Mouse (Mus musculus) CH12F3 (cell line): ENCODE results near the gene Olfr1371.

Source experiments
- in situ Hi-C: fragments of 300-500 bp; cut with MboI; formaldehyde crosslinking; loops from 2 replicates; pipeline ENCODE4 v1.14.3; 2020; ENCODE audit warnings: low sequenced_read_pairs

Olfr1371 gene

GRCm38 (mm10) chr11:52213887-52214286 lies at the start of gene Olfr1371:
Olfr1371 (minus strand) TSS chr11:52213987.
- in situ Hi-C loops = no loop called here

DNA sequence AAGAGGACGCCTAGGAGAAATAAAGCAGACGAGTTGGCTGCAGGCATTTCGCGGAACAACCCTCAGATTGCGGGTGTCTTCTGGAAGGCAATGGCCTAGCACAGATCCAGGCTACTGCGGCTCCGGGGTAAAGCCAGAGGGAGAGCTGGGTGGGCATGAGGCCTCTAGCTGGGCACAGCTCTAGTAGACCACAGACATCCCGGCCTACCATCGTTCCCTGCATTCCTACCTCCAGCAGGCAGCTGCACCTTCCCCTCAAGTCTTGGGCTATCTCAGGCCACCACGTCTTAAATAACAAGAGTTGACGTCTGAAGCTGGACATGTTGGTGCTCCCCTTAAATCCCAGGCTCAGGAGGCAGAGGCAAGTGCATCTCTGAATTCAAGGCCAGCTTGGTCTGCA lies 48.6 kb upstream of the Olfr1371 start:
- in situ Hi-C loops = loop anchor here (5.0 kb wide), 1 partner anchor 80 kb away; no protein-coding TSS in a partner anchor

DNA sequence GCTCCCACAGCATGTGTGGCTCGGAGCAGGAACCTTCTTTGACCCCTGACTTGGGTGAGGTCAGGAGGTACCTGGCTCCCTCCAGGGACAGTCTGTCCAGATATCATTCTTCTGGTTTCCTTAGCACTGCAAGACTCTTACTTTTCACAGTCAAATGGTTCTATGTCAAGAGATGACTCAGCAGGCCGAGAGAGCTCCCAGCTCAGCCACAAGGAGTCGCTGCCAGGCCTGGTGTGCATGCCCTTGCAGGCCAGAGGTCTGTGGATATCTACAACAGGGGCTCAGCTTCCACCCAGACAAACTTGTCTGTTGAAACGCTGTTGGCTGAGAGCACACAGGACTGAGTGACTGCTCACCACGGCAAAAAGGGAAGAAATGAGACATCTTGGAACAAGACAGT lies 48.1 kb upstream of the Olfr1371 start:
- in situ Hi-C loops = loop anchor here (5.0 kb wide), 1 partner anchor 80 kb away; no protein-coding TSS in a partner anchor

GRCm38 (mm10) chr11:52260878-52261277 lies 47.1 kb upstream of the Olfr1371 start:
- in situ Hi-C loops = loop anchor here (5.0 kb wide), 1 partner anchor 81 kb away; no protein-coding TSS in a partner anchor

DNA sequence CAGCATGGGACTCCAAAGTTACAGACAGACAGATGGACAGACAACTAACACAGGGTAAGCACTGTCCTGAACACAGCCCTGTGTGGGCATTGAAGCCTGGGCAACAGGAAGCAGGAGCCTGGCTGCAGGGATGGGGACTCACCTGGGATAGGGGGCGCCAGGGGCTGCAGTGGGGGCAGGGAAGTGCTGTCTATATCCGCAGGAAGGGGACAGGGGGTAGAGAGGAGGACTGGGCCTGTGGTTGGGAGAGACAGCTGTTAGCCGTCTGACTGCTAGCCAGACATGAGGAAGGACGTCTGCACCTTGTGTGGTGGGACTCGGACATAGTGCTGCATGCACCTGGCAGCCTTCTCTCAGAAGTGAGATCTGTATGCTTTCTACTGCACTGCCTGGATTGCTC lies 44.9 kb upstream of the Olfr1371 start:
- in situ Hi-C loops = no loop called here

DNA sequence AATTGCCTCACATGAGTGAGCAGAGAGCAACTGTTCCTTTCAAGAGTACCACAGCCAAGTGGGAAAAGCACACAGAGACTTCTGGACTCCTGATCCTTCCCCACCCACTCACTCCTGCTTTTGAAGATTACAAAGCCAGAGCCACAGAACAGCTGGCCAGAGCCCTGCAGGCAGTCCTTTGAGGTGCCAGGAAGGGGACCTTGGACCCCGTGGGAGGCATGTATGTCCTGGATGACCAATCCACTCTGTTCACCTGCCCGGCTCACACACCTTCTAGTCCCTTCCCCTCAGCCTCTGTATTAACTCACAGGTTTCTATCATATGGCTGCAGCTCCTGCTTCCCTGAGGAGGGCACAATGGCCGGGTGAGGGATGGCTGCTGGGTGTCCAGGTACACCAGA lies 43.6 kb upstream of the Olfr1371 start:
- in situ Hi-C loops = no loop called here

DNA sequence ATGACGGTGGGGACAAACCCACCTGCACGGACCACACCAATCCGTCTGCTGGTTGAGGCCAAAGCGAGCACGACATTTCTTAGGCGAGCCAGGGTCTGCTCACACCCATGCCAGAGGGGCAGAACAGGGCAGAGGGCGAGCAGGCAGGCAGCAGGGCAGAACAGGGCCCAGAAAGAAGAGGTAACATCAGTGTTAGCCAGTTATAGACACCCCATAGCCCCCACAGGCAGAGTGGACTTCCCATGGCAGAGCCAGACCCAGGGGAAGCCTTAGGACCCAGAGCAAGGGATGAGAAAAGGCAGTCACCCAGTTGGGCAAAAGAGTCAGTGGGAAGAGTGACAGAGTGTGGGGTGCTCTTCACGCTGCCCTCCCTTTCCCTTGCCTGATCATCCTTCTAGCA lies 41.3 kb upstream of the Olfr1371 start:
- in situ Hi-C loops = no loop called here

- in situ Hi-C loops = no loop called here
These were observed 40.0 kb upstream of the Olfr1371 start for GRCm38 (mm10) chr11:52253674-52254375.

DNA sequence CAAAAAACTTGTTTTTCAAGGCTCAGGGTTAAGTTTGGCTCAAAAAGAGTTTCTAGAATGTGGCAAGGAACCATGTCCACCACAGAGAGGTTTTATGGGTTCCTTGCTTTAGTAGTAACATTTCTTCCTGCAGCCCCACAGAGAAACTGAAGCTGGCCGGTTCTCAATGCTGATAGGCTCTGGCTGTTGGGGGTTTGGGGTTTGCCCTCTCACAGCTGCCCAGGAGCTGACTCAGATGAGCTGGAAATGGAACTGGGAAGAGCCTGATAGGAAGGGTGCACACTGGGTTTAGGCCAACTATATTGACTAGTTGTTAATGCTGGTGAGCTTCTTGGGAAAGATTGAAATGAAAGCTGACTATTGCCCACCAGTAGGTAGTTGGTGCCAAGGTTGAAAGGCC lies 38.9 kb upstream of the Olfr1371 start:
- in situ Hi-C loops = no loop called here

GRCm38 (mm10) chr11:52251770-52252169 lies 38.0 kb upstream of the Olfr1371 start:
- in situ Hi-C loops = no loop called here

DNA sequence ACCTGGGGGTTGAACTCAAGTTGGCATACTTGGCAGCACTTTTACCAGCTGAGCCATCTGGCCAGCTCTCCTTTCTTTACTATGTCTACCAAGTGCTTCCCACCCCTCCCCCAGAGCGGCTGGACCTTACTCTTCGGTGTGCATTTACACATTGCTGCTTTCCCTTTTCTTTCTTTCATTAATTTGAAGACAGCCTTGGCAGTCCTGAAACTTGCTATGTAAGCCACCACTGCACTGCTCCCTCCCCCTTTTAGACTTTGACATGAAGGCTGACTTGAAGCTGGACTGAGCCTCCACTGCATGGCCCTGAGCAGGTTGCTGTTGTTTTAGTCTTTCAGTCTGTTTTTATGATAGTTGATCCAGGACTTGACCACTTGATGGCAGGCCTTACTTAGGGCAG lies 35.7 kb upstream of the Olfr1371 start:
- in situ Hi-C loops = no loop called here

DNA sequence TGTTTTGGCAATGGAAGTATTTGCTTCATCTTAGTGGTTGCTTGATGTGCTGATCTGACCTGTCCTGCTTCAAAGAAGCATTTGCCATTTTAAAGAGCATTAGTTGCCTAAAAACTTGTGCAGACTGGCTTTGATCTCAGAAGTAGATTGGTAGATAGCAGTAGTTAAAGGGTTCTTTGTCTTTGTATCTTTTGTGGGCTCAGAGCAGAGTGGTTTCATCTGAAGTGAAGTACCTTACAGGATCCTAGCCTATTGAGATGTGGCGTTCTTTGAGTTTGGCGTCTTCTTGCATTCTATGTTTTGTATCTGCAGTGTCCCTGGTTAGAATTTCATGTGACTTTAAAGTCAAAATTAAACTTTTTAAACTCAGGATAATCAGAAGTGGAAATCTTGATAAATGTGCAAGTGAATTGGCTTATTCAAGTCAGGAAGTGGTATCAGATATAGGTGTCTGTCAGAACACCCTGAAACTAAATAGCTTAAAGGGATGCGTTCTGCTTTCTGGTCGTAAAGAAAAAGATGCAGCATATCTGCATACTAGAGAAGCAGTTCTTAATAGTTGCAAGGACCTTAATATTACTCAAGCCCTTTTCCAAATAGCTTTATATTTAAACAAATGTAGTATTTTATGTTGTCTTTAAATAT lies 27.2 kb upstream of the Olfr1371 start:
- in situ Hi-C loops = no loop called here

DNA sequence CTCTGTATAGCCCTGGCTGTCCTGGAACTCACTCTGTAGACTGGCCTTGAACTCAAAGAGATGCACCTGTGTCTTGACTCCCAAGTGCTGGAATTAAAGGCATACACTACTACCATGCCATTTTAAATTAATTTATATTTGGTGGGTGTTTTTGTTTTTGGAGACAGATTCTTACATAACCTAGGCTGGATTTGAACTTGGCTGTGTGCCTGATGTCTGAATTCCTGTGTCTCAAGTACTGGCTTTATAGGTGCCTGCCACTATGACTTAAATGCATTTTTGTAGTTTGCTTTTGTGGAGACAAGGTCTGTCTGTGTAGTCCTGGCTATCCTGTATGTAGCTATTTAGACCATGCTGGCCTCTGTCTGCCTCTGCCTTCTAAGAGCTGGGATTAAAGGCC lies 20.7 kb upstream of the Olfr1371 start:
- in situ Hi-C loops = no loop called here

GRCm38 (mm10) chr11:52233906-52234305 lies 20.1 kb upstream of the Olfr1371 start:
- in situ Hi-C loops = no loop called here

DNA sequence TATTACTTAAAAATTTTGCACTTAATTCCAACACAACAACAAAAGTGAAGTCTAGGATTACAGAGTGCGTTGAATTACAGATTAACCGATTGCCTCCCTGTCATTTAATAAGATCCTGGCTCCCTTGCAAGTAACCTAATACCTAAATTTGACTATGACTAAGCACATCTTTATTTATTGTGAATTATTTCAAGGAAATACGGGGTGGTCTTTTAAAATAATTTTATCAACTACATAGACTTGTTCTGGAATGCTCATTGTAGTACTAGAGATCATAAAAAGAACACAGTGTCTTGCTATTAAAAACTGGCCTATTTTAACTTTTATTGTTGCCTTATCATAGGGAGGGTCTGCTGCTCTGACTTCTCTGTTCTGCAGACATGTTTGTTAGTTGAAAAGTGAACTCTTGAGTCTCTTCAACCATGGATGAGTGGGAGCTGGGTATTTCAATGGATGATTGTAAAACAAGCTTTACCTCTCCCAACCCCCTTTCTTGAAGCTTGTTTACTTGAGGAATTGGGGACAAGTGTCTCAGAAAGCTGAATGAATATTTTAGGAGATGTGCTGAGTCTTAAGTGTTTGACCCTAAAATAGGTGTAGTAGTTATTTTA lies 19.4 kb upstream of the Olfr1371 start:
- in situ Hi-C loops = no loop called here

DNA sequence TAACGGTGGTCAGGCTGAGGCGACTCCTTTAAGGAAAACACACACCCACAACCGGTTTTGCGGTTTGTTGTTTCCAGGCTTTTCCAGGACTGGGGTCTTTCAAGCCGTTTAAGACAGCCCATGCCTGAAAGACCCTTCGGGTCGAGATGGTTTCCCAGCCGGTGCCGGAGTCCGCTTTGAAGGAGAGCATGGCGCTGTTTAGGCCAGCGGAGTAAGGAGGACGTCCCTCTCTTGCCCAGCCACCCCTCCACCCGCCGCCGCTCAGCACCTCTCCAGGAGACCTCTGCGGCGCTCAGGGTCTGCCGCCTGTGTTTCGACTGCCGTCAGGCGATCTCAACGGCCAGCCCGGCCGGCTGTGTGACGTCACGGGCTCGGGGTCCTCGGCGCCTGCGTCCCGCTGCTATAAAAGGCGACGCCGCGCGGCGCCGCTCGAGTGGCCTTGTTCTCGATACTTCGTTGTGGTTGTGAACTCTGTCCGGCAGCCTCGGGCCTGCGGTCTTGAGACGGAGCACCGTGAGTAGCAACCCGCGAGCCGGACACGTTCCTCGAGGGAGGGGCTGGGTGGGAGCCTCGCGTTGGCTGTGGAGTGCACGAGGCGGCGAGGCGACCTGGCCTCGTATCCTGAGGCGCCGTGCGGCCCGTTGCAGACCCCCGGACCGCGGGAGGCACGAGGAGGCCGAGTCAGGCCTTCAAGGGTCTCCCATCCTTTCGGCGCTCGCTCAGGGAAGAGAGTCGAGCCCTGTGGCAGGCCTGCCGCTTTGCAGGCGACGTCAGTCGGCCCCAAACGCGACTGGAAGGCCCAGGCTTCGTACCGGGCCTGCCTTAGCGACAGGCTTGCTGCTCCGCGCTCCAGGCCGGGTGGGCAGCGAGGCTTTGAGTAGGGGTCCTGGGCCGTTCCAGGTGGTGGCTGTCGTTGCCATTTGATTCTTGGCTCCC lies 18.1 kb upstream of the Olfr1371 start, which contains the start of gene Skp1a:
Gene Skp1a, plus strand, starts transcription at position 390 of the 936 bp plus-strand sequence.
- in situ Hi-C loops = no loop called here

- in situ Hi-C loops = no loop called here
These were observed 16.9 kb upstream of the Olfr1371 start for GRCm38 (mm10) chr11:52230694-52231093.

- in situ Hi-C loops = no loop called here
These were observed 15.1 kb upstream of the Olfr1371 start for GRCm38 (mm10) chr11:52228722-52229448.

DNA sequence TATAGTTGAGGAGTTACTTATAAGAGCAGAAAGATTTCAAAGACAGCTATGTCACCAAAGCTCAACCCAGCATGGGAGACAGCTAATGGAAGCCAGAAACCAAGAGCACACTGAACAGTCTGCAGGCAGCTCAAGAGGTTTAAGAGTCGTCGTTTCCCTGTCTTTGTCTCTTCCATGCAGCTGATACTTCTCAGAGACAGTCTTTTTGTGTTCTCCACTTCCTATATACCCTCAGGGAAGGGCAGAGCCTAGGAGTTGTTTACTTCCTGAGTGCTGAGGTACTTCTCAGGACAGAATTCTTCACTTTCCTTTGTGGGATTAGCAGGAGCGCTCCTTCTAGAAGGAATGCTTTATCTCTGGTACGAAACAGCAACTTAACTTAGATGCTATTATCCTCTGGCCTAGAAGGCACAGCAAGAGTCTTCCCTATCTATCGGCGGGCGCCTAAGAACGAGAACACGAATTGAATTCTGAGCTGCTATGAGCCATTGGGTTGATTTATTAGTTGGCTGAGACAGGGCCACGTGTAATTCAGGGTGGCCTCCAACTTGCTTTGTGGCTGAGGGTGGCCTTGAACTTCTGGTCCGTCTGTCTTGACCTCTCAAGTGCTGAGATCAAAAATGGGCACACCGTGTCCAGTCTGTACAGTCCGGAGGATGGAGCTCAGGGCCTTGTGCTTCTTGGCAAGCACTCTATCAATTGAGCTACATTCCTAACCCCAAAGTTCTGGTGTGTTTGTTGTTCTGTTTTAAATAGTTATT lies 13.9 kb upstream of the Olfr1371 start:
- in situ Hi-C loops = no loop called here
